Mouse (Mus musculus): ENCODE measurements at regions not wholly inside any gene's neighbourhood (a gene's known extent, or its start where the extent isn't known, plus 50 kb on each side); places are given as distances from the start of the nearest gene placed in this dataset.

GRCm38 (mm10) chr7:34580866-34581265 is 75.7 kb downstream of the Kctd15 start:
- TF ChIP-seq CTCF (IDR thresholded peaks at IDR 0.05; ENCODE audit: low read depth, low read length) = no peak
- no peak for TF ChIP-seq POLR2A (IDR thresholded peaks at IDR 0.05; ENCODE audit: insufficient read depth, low read length)

Measured in ES-Bruce4 (cell line).